Mouse (Mus musculus) gastrocnemius, adult 8-10 months (tissue): ENCODE measurements around the gene Htr3a. TPM values are rescaled to one million over a fixed set of nuclear protein-coding genes. Genes with fewer than 3 reads are reported as not detected.
A peak's percentile ranks its signal among the peaks of the same experiment; 100 is the strongest.

Source experiments
- DNase-seq, 2 experiments: peaks; one replicate each; pipeline ENCODE4 v3.0.0; 2022; ENCODE audit warnings: low spot score in 2 of 2
- total RNA-seq, 4 experiments: library from RNA; stranded (reverse); gene quantifications; 2 replicates each; pipeline ENCODE4 v1.2.4; 2022

Htr3a gene
- total RNA-seq: not detected

DNA sequence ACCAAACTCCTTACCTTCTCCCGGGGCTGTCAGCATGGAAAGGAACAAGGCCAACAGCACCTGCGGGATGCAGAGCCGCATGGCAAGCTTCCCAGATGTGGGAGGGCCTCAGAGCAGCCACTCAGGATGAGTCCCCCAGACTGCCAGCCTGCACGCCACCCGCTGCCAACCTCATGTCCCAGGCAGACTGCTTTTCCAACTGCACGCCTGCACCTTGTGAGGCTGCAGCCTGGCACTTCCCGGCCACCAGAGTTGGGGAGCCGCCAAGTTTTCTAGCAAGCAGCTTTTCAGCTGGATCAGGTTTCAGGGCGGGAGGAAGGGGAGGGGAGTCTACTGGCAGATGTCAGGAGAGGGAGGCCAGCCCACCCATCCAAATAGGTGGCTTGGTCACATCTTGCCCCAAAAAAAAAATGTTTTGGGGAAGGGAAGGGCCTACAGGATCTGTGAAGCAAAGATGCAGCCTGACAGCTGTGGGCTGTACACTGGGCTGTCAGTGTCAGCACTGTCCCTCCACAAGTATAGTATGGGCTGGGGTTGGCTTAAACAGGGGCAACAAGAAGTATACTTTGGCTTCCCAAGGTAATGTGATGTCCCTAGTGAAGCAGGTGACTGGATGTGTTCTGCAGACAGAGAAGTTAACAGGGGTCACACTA lies at the start of gene Htr3a:
TSS of gene Htr3a (minus strand) at position 215 of the 653 bp plus-strand sequence.
- DNase-seq: no peak

DNA sequence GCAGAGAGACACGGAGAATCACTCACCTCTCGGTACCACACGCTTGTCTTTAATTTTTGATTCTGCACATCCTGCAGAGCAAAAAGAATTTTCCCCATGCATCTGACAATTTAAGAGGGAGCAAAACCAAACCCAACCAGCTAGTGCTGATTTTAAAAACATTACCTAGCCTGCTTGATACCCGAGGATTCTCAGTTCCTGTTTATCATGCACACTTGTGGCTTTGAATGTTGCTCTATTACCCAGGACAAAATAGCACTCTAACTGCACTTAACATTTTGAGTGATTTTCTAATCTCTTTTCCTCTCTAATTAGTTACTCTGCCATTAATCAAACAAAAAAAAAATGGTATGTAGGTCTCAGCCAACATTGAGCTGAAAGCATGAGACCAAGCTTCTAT lies 36.7 kb upstream of the Htr3a start:
- DNase-seq: no peak

DNA sequence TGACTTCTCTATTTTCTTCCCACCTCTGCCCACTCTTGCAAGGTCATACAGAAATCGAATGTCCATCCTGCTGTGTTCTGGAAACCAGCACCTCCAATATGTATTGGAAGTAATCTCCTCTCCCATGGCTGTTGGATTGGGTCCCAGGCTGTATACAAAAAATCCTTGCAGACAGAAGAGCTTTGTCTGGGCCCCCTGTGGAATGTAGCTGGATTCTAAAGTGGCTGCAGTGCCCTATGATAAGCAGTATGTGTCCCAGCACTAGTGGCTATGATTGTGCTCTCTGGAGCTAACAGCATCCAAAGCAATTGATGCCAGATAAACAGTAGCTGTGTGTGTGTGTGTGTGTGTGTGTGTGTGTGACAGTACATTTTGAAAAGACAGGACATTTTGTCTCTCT lies 31.4 kb upstream of the Htr3a start:
- DNase-seq: no peak

DNA sequence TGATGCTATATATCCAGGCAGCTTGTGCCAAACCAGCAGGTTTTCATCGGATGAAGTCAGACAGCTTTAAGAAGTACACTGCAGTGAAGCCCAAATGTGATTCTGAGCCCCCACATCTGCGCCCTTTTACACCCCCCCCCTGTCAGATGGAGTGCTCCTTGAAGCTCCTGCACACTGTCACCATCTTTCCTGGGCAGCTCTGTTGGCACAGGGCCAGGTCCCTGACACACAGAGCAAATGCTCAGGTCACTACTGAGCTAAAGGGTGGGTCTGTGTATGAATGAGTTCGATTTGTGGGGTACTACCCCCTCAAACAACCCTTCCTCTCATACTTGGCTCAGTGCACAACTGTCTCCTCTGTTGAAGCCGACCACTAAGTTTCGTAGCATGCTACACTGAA lies 18.5 kb upstream of the Htr3a start:
- DNase-seq: no peak

DNA sequence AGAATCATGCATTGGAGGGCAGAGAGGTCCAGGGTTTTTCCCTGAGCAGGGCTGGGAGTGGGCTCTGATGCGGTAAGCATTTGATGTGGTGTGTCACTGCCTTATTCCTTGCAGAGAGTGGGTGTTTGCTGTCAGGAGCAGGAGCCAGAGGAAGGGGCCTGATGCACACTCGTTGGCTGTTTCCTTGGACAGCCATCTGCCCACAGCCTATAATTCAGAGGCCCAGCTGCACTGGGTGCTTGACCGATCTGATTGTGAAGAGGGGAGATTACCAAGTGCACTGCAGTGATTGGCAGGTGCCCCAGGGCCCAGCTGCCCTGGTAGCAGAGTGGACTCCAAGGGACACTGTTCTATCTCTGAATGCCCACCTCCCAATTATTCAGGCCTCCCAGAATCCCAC lies 17.9 kb upstream of the Htr3a start:
- no peak for DNase-seq

DNA sequence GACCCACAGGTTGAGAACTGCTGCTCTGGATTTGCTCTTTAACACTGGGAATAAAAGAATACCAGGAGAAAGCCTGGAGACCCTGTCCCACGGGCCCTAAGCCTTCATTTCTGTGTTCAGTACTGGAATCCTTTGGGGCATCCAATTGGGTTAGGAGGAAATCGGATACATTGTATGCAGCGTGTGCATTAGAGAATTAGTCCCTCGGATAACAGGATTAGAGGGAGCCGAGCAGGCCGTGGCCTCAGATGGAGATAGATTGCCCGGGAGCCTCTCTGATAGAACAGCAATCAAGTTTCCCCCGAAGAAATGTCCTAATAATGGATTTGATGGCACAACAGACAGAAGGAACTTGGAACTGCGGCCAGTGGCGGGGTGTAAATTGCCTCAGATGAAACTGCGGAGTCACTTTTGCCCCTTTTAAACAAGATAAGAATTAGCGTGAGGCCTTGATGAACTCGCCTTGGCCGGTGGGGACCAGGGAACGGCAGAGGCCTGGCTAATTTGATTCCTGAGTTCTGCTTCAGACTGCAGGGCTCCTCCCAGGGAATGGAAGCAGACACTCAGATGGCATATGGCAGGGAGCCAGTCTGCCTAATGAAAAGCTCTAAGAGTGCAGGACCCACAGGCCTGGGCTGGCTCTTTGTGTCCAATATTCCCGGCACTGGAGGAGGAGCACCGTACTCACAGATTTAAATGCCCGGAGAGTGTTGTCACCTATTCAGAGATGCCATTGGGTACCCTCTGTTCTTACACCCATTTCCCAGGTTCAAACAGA lies 5.3 kb upstream of the Htr3a start:
- no peak for DNase-seq

DNA sequence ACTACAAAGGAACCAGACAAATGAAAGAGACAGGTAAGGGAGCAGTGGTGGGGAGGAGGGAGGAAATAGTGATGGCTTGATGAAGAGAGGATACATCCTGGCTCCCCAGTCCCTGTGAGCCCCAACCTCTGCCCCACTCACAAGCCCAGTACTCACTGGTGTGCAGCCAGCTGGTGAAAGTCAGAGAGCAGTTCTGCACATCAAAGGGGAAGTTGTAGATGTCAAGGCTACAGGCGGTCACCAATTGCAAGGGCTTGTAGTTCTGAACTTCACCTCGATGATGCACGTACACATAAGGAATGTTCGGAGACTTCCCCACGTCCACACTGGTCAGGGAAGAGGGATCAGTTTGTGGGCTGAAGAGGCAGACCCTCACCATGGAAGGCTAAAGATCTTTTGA lies 6.5 kb downstream of the Htr3a start:
- no peak for DNase-seq

DNA sequence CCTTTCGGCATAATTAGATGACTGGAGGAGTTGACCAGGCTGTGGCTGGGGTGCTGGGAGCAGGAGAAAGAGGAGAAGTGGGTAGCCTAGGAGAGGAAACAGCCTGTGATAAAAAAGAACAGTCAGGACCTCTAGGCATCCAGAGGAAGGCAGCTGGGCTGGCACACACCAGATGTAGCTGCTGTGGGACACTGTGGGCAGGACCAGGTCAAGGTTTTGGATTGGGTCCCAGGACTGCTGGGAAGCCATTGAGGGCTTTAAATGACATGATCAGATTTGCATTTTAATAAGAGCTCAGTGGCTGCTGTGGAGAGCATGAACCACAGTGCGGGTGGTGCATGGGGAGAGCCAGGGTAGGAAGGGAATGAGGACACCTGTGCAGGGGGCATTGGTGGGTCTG lies 7.1 kb downstream of the Htr3a start:
- no peak for DNase-seq

DNA sequence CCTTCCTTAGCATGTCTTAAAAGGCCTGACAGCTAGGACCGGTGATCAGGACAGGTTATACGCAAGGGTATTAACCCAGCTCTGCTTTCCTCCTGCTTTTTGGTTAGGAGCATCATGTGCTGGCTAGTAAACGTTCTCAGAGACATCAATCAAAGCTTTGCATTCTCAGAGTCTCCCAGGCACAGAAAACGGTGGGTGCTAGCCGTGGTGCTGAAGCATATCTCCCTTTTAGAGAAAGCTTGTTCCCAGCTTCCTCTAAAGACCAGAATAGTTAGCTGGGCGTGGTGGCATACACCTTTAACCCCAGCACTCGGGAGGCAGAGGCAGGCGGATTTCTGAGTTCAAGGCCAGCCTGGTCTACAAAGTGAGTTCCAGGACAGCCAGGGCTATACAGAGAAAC lies 12.3 kb downstream of the Htr3a start:
- no peak for DNase-seq

DNA sequence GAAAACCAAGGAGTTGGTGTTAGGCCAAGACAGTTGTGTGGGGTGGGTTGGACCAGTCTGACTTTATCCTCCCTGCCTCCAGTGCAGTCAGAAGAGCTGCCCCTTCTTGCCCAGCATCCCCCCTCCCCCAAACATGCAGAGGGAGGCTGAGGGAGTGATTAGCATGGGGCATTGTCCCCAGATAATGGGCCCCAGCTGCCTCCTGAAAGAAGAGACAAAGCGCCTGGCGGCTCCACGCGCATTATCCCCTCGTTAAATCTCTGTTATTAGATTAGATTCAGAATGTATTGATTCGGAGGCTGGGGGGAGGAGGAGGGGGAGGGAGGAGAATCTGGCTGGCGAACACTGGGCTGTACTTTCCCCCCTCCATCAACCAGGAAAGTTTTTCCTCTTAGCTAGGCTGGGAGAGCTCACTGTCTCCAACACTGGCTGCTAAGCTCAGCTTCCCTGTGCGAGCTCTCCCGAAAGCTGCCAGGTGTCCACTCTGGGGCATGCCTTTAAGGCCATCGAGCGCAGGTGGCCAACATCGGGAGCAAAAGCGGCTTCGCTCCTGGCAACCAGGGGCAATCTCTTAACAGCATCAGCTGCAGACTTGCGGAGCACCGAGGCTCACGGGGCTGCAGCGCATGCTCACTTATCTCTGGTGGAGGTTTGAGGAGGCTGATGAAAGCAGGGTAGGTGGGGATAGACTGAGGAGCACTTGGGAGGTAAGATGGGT lies 14.9 kb downstream of the Htr3a start:
- no peak for DNase-seq

DNA sequence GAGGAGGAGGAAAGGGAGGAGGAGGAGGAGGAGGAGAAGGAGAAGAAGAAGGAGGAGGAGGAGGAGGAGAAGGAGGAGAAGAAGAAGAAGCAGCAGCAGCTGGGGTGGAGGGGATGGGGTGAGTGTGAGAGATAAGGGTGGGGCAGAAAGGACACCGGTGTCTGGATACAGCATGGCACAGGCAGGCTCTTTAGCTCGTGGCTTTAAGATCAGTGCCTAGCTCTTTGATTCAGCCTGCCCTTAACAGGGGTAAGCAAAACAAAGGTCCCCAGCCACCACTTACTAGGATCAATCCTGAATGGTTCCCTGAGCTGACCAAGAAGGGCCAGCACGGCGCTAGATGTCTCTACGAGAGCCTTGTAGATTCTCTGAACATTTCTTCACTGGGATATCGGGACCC lies 16.1 kb downstream of the Htr3a start:
- no peak for DNase-seq

DNA sequence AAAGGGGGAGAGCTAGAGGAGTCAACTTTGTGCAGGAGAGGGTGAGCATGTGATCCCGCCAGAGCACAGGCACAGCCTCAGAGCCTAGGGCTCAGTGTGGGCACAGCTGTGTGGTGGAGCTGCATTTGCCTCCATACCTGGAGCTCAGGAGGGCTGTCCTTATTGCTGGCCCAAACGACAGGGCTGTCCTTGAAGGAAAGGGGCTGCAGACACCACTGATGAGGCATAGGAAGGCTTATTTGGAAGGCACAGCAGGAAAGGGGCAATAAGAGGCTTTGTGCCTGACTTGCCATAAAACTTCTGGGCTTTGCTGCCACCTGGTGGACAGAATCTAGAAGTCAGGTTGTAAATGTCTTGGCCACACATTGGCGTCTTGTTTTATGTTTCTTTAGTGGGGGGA lies 16.9 kb downstream of the Htr3a start:
- DNase-seq: peak; percentile 41 to 42

DNA sequence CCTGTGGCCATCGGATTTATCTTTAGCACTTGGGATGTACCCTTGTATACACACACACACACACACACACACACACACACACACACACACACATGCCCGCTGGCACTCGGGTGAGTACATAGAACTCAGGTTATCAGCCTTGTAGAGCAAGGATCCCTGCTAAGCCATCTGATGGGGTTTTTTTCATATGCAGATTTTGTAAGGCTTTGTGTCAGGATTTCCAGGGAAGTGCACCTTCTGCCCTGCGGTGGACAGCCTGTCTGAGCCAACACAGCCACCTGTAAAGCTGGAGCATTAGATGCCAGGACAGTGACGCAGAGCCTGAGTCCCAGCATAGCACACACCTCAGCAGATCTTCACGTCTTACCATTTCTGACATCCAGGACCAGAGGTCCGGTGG lies 21.8 kb downstream of the Htr3a start:
- no peak for DNase-seq

DNA sequence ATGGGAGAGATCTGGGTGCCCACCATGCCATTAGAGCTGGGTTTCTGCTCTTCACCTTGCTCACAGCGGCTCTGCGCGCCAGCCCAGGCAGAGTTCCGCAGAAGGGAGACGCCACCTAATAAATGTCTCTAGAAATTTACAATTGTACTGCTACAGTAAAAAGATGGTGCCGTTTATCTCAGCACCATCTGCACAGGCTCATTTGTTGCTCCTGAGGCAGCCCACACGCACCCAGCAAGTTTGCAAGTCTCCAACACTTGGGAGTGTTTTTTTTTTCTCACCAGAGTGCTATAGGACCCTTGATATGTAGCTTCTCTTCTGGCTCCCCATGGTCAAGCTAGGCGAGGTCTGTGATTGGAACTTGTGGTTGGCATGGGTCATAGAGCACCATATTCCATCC lies 38.0 kb downstream of the Htr3a start:
- no peak for DNase-seq

DNA sequence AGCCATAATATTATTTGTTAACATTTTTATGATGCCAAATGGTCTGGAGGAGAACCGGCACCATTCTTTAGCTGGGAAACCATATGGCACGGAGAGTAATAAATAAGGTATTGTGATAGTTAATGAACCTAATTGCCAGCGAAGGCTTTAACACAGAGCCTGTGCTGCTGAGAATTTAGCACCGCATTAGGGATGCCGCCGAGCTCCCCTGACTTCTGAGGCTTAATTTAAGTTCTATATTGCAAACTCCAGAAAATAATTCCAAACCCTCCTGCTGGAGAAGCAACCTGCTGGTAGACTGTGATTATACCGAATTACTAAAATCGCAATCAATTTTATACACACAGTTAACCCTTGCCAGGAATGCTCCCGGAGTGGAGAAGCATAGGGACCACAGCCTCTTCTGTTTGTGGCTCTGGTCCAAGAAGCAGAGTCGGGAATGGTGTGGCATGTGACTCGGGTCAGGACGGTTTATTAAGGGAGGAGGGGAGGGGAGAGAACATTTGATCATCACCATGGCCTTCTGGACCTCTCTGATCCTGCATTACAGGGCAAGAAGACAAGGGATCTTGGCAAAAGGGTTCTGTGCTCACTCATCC lies 44.3 kb downstream of the Htr3a start:
- no peak for DNase-seq

DNA sequence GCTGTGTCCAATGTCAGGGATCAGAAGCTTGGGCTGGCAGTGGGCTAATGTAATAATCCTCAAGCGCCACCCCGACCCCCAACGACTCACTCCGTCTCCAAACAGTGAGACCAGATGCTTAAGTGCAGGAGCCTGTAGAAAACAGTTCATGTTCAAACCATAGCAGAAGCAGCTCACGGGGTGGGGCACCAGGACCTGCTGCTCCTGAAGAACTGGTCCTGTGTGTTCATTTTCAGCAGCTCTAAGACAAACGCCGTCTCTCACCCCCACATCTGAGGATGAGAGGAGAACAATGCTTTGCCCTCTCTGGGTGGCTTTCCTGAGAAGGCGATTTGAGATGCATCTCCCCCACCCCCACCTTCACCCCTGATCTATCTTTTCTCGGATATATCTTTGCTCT lies 45.7 kb downstream of the Htr3a start:
- no peak for DNase-seq

DNA sequence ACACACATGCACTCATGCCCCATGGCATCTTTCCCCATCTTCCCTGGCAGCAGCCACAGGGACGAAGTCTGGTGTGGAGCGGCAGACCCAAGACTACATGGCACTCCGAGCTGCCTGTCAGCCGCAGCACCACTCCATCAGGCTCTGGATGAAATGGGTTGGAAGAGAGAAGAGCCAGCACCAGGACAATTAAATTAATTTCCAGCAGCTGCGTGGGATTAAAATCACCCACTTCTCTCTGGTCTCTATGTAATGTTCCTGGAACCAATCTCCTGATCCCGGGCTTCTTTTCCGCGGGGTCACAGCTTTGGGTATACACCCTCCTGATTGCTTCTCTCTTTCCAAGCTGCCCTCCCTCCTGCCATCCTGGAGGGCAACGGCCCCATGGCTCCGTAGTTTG lies 49.4 kb downstream of the Htr3a start:
- DNase-seq: no peak

DNA sequence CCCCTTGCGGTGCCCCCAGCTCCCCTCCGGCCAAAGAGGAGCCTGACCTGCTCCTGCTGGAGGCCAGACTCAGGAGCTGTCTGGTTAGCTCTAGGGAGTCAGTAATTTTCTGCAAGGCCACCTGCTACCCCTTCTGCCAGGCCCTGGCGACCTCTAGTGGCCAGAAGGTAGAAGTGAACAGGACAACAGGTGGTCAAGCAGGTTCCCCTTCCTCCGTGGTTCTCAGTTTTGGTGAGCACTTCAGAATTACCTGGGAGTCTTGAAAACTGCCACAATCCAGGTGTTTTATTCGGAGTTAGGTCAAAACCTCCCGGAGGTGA lies 50.4 kb downstream of the Htr3a start:
- DNase-seq: peak; percentile 58 to 68

DNA sequence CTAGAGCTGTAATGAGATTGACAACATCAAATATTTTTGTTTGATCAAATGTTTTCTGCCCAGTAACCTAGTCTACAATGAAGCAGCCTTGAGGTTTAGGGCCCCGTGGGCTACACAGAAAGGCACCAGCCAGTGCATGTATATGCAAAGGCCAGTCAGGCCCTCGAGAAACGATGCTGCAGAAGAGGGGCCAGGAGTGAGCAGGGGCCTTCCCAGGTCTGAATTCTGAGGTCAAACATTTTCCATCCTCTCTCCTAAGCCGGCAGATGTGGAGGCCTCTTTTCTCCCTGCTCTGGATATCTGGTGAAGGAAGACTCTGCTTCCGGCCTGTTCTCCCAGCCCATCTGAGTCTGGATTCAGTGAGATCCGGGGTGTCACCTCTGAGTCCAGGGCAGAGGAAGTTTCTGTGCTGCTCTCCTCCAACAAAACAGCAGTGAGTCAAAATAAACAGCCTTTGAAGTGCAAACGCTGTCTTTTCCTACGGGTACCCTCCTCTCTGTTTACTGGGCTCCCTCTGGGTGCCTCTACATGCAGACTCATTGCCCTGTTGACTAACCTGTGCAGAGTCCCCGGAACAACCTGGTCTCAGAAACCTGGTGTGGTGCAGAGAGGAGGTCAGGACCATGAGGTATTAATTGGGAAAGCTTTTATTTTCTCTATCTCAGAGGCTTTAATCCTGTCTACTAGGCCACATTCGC lies 50.9 kb downstream of the Htr3a start:
- DNase-seq: no peak

DNA sequence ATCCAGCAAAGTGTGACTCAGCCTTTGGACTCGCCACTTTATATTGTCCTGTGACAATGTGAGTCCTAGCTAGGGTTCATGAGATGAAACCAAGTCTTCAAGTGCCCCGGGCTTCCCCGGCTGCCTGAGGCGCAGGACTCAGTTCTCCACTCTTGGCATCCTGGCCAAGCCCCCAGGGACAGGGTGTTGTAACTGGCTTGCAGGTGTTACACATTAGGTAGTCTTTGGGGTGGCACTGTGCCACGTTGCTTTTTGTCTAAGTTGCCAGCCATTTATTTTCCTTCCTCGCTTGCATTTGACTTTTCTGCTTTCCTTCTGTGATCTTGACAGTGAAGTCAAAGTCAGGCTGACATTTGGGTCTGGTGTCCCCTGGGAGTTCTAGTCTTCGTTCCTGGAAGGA lies 53.0 kb downstream of the Htr3a start:
- DNase-seq: peak in 1 of 2 experiments; percentile 30

DNA sequence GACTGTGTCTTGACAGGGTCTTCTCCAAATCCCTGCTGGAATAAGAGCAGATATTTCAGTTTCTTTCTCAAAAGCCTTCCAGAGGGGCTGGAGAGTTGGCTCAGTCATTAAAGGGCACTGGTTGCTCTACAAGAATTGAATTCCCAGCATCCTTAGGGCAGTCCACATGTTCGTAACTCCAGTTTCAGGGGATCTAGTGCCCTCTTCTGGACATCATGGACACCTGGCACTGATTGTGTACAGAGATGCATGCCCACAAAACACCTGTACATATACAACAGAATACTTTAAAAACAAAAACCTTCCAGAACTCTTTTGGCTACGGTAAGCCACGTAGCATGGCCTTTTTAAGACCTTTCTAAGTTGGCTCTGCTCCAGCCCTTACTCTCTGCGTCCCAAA lies 54.7 kb downstream of the Htr3a start:
- no peak for DNase-seq

DNA sequence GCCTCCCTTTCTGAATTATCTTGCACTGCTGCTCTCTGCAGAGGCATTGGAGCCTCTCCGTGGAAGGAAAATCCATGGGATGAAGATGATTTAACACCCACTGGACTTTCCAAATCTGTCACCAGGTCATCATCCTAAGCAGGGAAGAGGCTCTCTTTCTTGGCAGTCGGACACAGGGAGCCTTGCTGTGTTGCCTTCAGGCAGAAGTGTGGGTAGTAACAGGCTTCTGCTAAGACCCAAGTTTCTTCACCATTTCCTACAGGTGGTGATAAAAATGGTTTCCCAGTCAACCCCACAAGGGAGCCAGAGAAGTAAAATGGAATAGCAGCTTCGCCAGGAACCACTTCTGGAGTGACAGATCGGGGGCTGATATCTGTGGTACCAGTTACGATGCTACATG lies 61.4 kb downstream of the Htr3a start:
- no peak for DNase-seq
